21 mouse cellular contexts compared by ENCODE assay signal in genomic region chr11:95829526-95830050, GRCm38 (mm10). TPM values are rescaled to one million over a fixed set of nuclear protein-coding genes. Genes with fewer than 3 reads are reported as not detected.
DNase-seq lines count a peak whose midpoint lies in the region; ATAC-seq and TF ChIP-seq lines count a peak whose summit lies in the region.
"Had no signal": no experiment of that assay in that cellular context is flagged by ENCODE, and none has a peak within 500 bp of the region (broad histone marks: within the 10 kb centered on the region; RNA-seq: fewer than 3 reads in every experiment).

No protein-coding gene starts in this region.

- no peak for TF ChIP-seq EP300 in stomach, postnatal 0 days (optimal IDR thresholded peaks at IDR 0.05)

- intact Hi-C loops in heart, postnatal 10 days (cut with DNase I), result loop anchor here (2.0 kb wide), 1 partner anchor 151 kb away; no protein-coding TSS in a partner anchor

- H3K9me3 ChIP-seq in kidney, postnatal 0 days (replicated peaks; ENCODE audit: low read length), result no peaks in the 10 kb centered on the region
- H3K9me3 ChIP-seq in stomach, embryonic 15.5 days, result no peaks in the 10 kb centered on the region
- H3K9me3 ChIP-seq in stomach, postnatal 0 days (ENCODE audit: control insufficient read depth, low read length), result no peaks in the 10 kb centered on the region
- no peaks in the 10 kb centered on the region for H3K9me3 ChIP-seq in embryonic facial prominence, embryonic 13.5 days
- H3K9me3 ChIP-seq: embryonic facial prominence, embryonic 15.5 days; hindbrain, embryonic 13.5 days; intestine, embryonic 15.5 days had no signal

- TF ChIP-seq CTCF in kidney, postnatal 0 days (IDR thresholded peaks at IDR 0.05; ENCODE audit: low read depth), result no peak
- TF ChIP-seq CTCF in kidney, adult 2 months (conservative IDR thresholded peaks at IDR 0.05; ENCODE audit: insufficient read depth, insufficient read length, low read depth, low read length), result no peak
- TF ChIP-seq CTCF in stomach, postnatal 0 days (IDR thresholded peaks at IDR 0.05; ENCODE audit: low read depth), result no peak

- H3K4me3 ChIP-seq in kidney, postnatal 0 days (replicated peaks; ENCODE audit: low read depth, low read length), result 0 out of 2 replicates have a peak overlapping the region, but pooled peaks have one; percentile 32
- no peak overlapping the region for H3K4me3 ChIP-seq in kidney, adult 2 months (ENCODE audit: insufficient read depth, low read depth, low read length)
- 0 out of 2 replicates have a peak overlapping the region, but pooled peaks have one; percentile 28 for H3K4me3 ChIP-seq in stomach, embryonic 15.5 days (replicated peaks)
- no peak overlapping the region for H3K4me3 ChIP-seq in stomach, postnatal 0 days (ENCODE audit: low read depth, low read length)
- peak overlapping the region; percentile 36 for H3K4me3 ChIP-seq in embryonic facial prominence, embryonic 13.5 days
- H3K4me3 ChIP-seq: layer of hippocampus, adult 2 months had no signal

- H3K4me1 ChIP-seq in kidney, postnatal 0 days (replicated peaks; ENCODE audit: insufficient read depth, low read length), result peaks cover 24% of the 10 kb centered on the region
- H3K4me1 ChIP-seq in kidney, adult 2 months (ENCODE audit: control insufficient read depth, insufficient read depth, low read length), result 0 out of 2 replicates have a peak, but pooled peaks cover 4% of the 10 kb centered on the region
- H3K4me1 ChIP-seq in stomach, embryonic 15.5 days, result peaks cover 32% of the 10 kb centered on the region
- H3K4me1 ChIP-seq in stomach, postnatal 0 days (replicated peaks; ENCODE audit: control insufficient read depth, insufficient read depth), result peaks cover 5% of the 10 kb centered on the region
- peaks cover 39% of the 10 kb centered on the region for H3K4me1 ChIP-seq in embryonic facial prominence, embryonic 13.5 days

- no peak overlapping the region for H3K27ac ChIP-seq in kidney, postnatal 0 days
- H3K27ac ChIP-seq in kidney, adult 2 months (ENCODE audit: insufficient read depth, low read depth, low read length), result no peak overlapping the region
- H3K27ac ChIP-seq in stomach, embryonic 15.5 days, result no peak overlapping the region
- no peak overlapping the region for H3K27ac ChIP-seq in stomach, postnatal 0 days (replicated peaks)
- no peak overlapping the region for H3K27ac ChIP-seq in embryonic facial prominence, embryonic 13.5 days
- H3K27ac ChIP-seq: embryonic facial prominence, embryonic 15.5 days; hindbrain, embryonic 13.5 days; intestine, embryonic 15.5 days; layer of hippocampus, adult 2 months had no signal

- no peak overlapping the region for H3K9ac ChIP-seq in kidney, postnatal 0 days (ENCODE audit: low read depth, low read length)
- H3K9ac ChIP-seq in stomach, embryonic 15.5 days, result no peak overlapping the region
- no peak overlapping the region for H3K9ac ChIP-seq in stomach, postnatal 0 days (ENCODE audit: low read length)
- H3K9ac ChIP-seq in embryonic facial prominence, embryonic 13.5 days, result 0 out of 2 replicates have a peak overlapping the region, but pooled peaks have one; percentile 61
- H3K9ac ChIP-seq: embryonic facial prominence, embryonic 15.5 days had no signal

- no peaks in the 10 kb centered on the region for H3K36me3 ChIP-seq in kidney, postnatal 0 days (ENCODE audit: insufficient read depth, low read length)
- H3K36me3 ChIP-seq in kidney, adult 2 months (ENCODE audit: control insufficient read depth, insufficient read depth, low read length), result no peaks in the 10 kb centered on the region
- no peaks in the 10 kb centered on the region for H3K36me3 ChIP-seq in stomach, embryonic 15.5 days
- 0 out of 2 replicates have a peak, but pooled peaks cover 2% of the 10 kb centered on the region for H3K36me3 ChIP-seq in stomach, postnatal 0 days (ENCODE audit: control insufficient read depth, insufficient read depth, low read length)
- no peaks in the 10 kb centered on the region for H3K36me3 ChIP-seq in embryonic facial prominence, embryonic 13.5 days
- H3K36me3 ChIP-seq: embryonic facial prominence, embryonic 15.5 days; hindbrain, embryonic 13.5 days had no signal

- WGBS in kidney, postnatal 0 days, result 33% methylated on average over 4 of the region's 4 CpGs
- 75% methylated on average over 4 of the region's 4 CpGs for WGBS in kidney, adult 2 months
- 39% methylated on average over 4 of the region's 4 CpGs for WGBS in stomach, embryonic 15.5 days
- 45% methylated on average over 4 of the region's 4 CpGs for WGBS in stomach, postnatal 0 days
- 35% methylated on average over 4 of the region's 4 CpGs for WGBS in embryonic facial prominence, embryonic 13.5 days

- peaks cover 54% of the 10 kb centered on the region for H3K27me3 ChIP-seq in kidney, postnatal 0 days (ENCODE audit: insufficient read depth, low read length)
- no peaks in the 10 kb centered on the region for H3K27me3 ChIP-seq in kidney, adult 2 months (replicated peaks; ENCODE audit: control insufficient read depth, insufficient read depth, low read length)
- peaks cover 85% of the 10 kb centered on the region for H3K27me3 ChIP-seq in stomach, embryonic 15.5 days (replicated peaks)
- peaks cover 14% of the 10 kb centered on the region; the same call in 1 of the 2 replicates for H3K27me3 ChIP-seq in stomach, postnatal 0 days (ENCODE audit: control insufficient read depth, insufficient read depth, low read length)
- H3K27me3 ChIP-seq in embryonic facial prominence, embryonic 13.5 days, result peaks cover 98% of the 10 kb centered on the region

- no peak for TF ChIP-seq POLR2A in kidney, adult 2 months (IDR thresholded peaks at IDR 0.05; ENCODE audit: low read depth, low read length)

- peak; percentile 92 for DNase-seq in heart, adult 11 months
- DNase-seq in heart, postnatal 10 days, result no peak
- no peak for DNase-seq in kidney, postnatal 0 days (ENCODE audit: low spot score)
- DNase-seq in kidney, adult 2 months, result no peak
- no peak for DNase-seq in stomach, postnatal 0 days (ENCODE audit: low spot score)
- DNase-seq: cerebellum, adult 9-10 months; gastrocnemius, postnatal 25 days; layer of hippocampus, postnatal 36 days; liver; lung, adult 18-20 months; lung, postnatal 36 days had no signal

- H3K4me2 ChIP-seq in kidney, postnatal 0 days (ENCODE audit: low read length), result no peak overlapping the region
- no peak overlapping the region for H3K4me2 ChIP-seq in stomach, embryonic 15.5 days
- H3K4me2 ChIP-seq in stomach, postnatal 0 days (replicated peaks; ENCODE audit: low read depth), result no peak overlapping the region
- H3K4me2 ChIP-seq in embryonic facial prominence, embryonic 13.5 days, result peak overlapping the region; percentile 60; the same call in 1 of the 2 replicates

- no peak for ATAC-seq in kidney, postnatal 0 days (replicated peaks; ENCODE audit: low FRiP score, low read depth)
- no peak for ATAC-seq in stomach, embryonic 15.5 days (ENCODE audit: insufficient read depth, low FRiP score, low read depth)
- no peak for ATAC-seq in stomach, postnatal 0 days (ENCODE audit: low FRiP score, low TSS enrichment)
- no peak for ATAC-seq in embryonic facial prominence, embryonic 13.5 days (ENCODE audit: insufficient number of reproducible peaks, insufficient read depth, low FRiP score, low TSS enrichment, low read depth)
- no peak for ATAC-seq in megakaryocyte, adult 5-6 weeks (ENCODE audit: poor library complexity, severe bottlenecking)
- ATAC-seq: forebrain, embryonic 16.5 days; intestine, embryonic 15.5 days had no signal

RNA-seq across cellular contexts. Expression of gene Phospho1, which starts 5.3 kb away (rescaled TPM):
- 100 to 1,000 TPM; 129 to 148 TPM for total RNA-seq in heart, postnatal 10 days (2021)
- polyA plus RNA-seq in kidney, postnatal 0 days (2015; fragmentation: Nextera tagmentation; extraction: Ambion mirVana), result 0.17 TPM in 1 of 2 replicates, not detected in the other
- 26.4 and 46.5 TPM in 2 replicates for polyA plus RNA-seq in kidney, adult 2 months (2012; rRNA removed)
- 0.86 and 1.2 TPM in 2 replicates for polyA plus RNA-seq in stomach, embryonic 15.5 days (2015; fragmentation: Nextera tagmentation; extraction: Ambion mirVana)
- 0.40 and 0.45 TPM in 2 replicates for polyA plus RNA-seq in stomach, postnatal 0 days (2015; fragmentation: Nextera tagmentation; extraction: Ambion mirVana)
- 2.3 and 4.6 TPM in 2 replicates for polyA plus RNA-seq in embryonic facial prominence, embryonic 13.5 days (2015; fragmentation: Nextera tagmentation; extraction: Ambion mirVana)
- 12.6 and 17.3 TPM in 2 replicates for total RNA-seq in megakaryocyte, adult 5-6 weeks (2015)
- total RNA-seq in megakaryocyte, adult 5-6 weeks (2017), result 2.3 TPM in 1 of 2 replicates, not detected in the other
- polyA plus RNA-seq: forebrain, embryonic 16.5 days; hindbrain, embryonic 13.5 days; kidney, embryonic 16.5 days; neural tube, embryonic 11.5 days had no signal

RNA-seq across cellular contexts. Expression of gene Gngt2, which starts 7.4 kb away (rescaled TPM):
- 10 to 100 TPM; 24.7 to 26.0 TPM for total RNA-seq in heart, postnatal 10 days (2021)
- 32.6 and 32.9 TPM in 2 replicates for polyA plus RNA-seq in kidney, postnatal 0 days (2015; fragmentation: Nextera tagmentation; extraction: Ambion mirVana)
- polyA plus RNA-seq in kidney, adult 2 months (2012; rRNA removed), result 8.0 and 10.3 TPM in 2 replicates
- 16.9 and 17.1 TPM in 2 replicates for polyA plus RNA-seq in stomach, embryonic 15.5 days (2015; fragmentation: Nextera tagmentation; extraction: Ambion mirVana)
- polyA plus RNA-seq in stomach, postnatal 0 days (2015; fragmentation: Nextera tagmentation; extraction: Ambion mirVana), result 11.1 and 12.5 TPM in 2 replicates
- 12.9 and 13.3 TPM in 2 replicates for polyA plus RNA-seq in embryonic facial prominence, embryonic 13.5 days (2015; fragmentation: Nextera tagmentation; extraction: Ambion mirVana)
- 92.0 and 95.7 TPM in 2 replicates for total RNA-seq in megakaryocyte, adult 5-6 weeks (2015)
- total RNA-seq in megakaryocyte, adult 5-6 weeks (2017), result 64.0 and 66.6 TPM in 2 replicates

RNA-seq across cellular contexts. Expression of gene Abi3, which starts 12.7 kb away (rescaled TPM):
- 10 to 100 TPM; 16.2 to 21.1 TPM for total RNA-seq in heart, postnatal 10 days (2021)
- polyA plus RNA-seq in kidney, postnatal 0 days (2015; fragmentation: Nextera tagmentation; extraction: Ambion mirVana), result 10.5 and 13.1 TPM in 2 replicates
- 21.8 and 25.0 TPM in 2 replicates for polyA plus RNA-seq in kidney, adult 2 months (2012; rRNA removed)
- polyA plus RNA-seq in stomach, embryonic 15.5 days (2015; fragmentation: Nextera tagmentation; extraction: Ambion mirVana), result 7.4 and 9.8 TPM in 2 replicates
- polyA plus RNA-seq in stomach, postnatal 0 days (2015; fragmentation: Nextera tagmentation; extraction: Ambion mirVana), result 3.6 and 4.2 TPM in 2 replicates
- polyA plus RNA-seq in embryonic facial prominence, embryonic 13.5 days (2015; fragmentation: Nextera tagmentation; extraction: Ambion mirVana), result 4.4 and 7.9 TPM in 2 replicates
- total RNA-seq in megakaryocyte, adult 5-6 weeks (2015), result 14.7 and 19.8 TPM in 2 replicates
- total RNA-seq in megakaryocyte, adult 5-6 weeks (2017), result 13.7 and 20.0 TPM in 2 replicates

Comparison
In these comparisons a context has a peak if more than half of its experiments do, and no peak if none do; other contexts are left out.
1. H3K4me3 ChIP-seq: peak in kidney, postnatal 0 days (single experiment), stomach, embryonic 15.5 days (single experiment) and embryonic facial prominence, embryonic 13.5 days (single experiment); none in kidney, adult 2 months (single experiment) and stomach, postnatal 0 days (single experiment).